Mouse (Mus musculus) liver, embryonic 14.5 days (tissue): Measurements from ENCODE around the gene Tmie.

ENCODE experiments used
- CTCF ChIP-seq: IDR thresholded peaks from 2 replicates; pipeline ENCODE4 v1.5.1; 2016; ENCODE audit warnings: antibody characterized with exemption, low read depth, control low read depth
- EP300 ChIP-seq: IDR thresholded peaks from 2 replicates; pipeline ENCODE4 v1.6.1; 2016; ENCODE audit warnings: antibody characterized with exemption, low read depth

- TF ChIP-seq CTCF (no peak), EP300 (no peak)
Observed at GRCm38 (mm10) chr9:110877353-110877752, 2.6 kb downstream of the Tmie start.
